Mouse (Mus musculus): Measurements from ENCODE around the gene Gm11213.

Gm11213 gene

DNA sequence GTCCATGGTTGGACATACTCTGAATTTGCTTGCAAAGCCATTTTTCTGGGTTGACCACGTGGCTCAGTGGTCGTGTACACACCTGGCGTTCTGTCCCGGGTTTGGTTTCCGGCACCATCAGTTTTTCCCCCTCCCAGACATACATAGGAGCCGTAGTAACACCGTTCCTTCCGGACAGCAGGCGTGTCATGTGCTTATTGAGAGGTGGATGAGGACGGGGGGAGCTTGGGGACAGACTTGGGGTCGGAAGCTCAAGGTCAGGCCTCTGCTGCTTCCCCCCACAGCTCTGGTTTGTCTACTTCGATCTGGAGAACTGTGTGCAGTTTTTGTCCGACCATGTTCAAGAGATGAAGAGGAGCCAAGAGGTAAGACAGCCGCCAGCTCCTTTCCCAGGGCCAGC, 25.4 kb downstream of the Gm11213 start:
- no peak for DNase-seq

DNA sequence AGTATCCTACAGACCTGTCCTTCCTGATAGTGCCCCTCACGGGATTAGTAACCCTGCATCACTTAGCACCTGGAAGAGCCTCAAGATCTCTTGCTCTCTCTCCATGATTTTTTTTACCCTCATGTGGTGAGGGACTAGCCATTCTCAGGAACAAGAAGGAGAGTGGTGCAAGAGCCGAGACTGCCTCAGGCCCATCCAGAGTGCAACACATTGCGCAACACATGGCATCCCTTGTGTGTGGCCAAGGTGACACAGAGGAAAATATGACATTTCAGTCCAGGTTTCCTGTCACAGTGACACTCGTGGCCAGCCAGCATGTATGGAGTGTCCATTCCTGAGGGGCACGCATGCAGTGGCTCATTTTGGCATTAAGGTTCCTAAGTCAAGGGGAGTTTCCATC, 32.4 kb downstream of the Gm11213 start:
- no peak for DNase-seq

DNA sequence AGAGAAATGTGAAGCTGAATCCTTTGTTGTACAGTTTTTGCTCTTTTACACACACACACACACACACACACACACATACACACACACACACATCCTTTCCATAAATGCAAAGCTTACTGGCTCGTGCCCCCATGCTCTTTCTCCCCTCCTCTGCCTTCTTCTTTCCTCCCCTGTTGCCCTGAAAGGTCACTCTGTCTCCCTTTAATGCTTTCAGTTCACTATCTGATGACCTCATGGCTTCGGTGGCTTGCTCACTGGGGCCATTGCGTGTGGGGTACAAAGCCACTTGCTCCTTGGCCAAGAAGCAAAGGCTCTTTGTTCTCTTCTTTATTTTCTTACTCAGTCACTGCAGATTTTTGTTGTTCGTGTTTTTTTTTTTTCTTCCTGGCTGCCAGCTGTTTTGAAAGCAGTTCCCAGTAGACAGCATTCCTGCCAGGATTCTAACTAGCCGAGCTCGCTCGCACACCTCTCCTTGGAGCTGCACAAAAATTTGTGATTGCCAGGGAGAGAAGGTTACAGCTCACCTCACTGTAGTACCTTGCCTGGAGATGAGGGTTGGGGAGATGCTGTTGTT, 34.8 kb downstream of the Gm11213 start:
- no peak for DNase-seq

DNA sequence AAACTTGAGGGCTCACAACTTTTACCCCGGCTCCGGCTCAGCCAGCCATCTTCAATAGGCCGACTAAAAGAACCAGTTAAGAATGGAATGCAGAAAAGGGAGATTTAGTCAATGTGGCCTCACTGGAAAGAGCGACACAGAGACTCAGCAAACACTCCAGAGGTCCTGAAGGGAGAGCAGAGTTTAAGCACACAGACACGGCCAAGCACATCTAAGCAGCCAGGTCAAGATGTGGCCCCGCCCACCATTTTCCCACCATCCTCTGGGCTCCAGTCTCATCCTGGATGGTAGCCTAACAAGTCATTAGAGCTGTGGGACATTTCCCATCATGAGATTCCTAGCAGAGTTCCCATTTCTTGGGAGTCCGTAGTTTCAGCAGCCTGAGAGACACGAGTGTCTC, 35.7 kb downstream of the Gm11213 start:
- no peak for DNase-seq

DNA sequence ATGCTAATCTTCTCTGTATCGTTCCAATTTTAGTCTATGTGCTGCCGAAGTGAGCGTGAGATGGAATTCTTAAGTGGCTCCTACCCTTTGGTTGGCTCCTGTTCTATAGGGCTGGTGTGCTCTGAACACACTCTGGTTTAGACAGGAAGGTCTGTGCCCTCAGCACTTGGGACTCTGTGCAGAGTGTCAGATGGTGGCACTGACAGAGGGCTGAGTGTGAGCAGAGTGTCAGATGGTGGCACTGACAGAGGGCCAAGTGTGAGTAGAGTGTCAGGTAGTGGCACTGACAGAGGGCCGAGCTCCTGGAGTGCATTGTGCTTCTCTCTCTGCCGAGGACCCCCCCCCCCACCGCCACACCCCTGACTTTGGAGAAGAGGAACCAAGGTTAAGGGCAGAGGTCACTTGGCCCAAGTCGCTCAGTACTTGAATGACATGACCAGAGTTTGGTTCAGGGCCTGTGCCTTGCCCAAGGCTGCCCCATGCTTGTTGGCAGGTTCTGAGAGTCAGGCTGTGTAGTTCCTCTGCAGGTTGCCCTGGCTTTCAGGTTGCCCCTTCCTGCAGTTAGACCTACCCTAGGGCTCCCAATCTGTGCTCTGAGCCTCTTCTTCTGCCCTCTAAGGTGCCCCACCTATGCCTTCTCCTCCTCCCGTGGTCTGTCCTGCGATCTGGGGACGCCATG, 37.2 kb downstream of the Gm11213 start:
- DNase-seq: no peak

DNA sequence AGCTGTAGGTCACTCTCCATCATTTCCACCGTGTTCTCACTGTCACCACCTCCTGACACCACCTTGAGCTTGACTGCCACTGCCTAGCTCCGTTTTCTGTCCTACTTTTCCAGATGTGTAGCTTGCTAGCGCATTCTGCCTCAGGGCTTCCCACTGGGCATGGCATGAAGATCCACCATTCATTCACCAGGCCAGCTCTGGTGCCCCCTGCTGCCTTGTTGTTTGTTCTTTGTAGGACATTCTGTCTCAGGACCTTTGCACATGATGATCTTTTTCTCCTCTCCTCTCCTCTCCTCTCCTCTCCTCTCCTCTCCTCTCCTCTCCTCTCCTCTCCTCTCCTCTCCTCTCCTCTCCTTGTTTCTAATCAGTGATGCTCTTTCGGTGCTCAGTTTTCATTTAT, 42.3 kb downstream of the Gm11213 start:
- DNase-seq: no peak

GRCm38 (mm10) chr4:63561861-63562675, 43.0 kb downstream of the Gm11213 start:
- peak; percentile 47 to 75 for DNase-seq

GRCm38 (mm10) chr4:63560079-63560478, 45.0 kb downstream of the Gm11213 start:
- DNase-seq: no peak

- DNase-seq: no peak
Measured at GRCm38 (mm10) chr4:63559127-63559697, 45.8 kb downstream of the Gm11213 start.

DNA sequence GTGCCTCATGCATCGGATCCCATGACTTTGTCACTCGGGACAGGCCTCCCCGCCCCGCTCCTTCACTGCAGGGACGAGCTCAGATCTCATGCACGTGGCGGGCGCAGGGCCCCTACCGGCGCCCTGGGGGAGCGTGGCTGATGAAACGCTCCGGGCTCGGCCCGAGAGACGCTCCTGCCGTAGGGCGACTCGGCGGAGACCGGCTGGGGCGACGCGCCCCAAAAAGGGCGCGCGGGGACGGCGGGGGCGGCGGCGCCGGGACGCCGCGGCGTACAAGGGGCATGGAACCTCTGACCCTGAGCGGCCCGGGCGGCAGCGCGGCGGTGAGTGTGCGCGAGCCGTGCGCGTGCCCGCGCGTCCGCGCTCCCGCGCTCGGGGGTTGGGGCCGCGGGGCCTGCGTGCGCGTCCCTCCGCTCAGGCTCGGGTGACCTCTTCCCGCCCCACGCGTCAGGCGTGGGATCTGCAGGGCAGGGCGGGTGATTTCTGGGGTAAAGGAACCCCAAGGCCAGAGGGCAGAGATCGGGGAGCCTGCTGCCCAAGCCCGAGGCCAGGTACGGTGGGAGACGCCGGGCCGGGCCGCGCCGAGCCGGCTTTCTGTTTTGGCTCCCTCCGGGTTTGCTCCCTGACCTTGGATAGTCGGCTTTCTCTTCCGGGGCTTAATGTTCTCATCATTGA, 46.5 kb downstream of the Gm11213 start, which contains the start of gene Tmem268:
Gene Tmem268 (plus strand): TSS at position 375 of the 675 bp plus-strand sequence.
- DNase-seq: peak; percentile 65 to 87

DNA sequence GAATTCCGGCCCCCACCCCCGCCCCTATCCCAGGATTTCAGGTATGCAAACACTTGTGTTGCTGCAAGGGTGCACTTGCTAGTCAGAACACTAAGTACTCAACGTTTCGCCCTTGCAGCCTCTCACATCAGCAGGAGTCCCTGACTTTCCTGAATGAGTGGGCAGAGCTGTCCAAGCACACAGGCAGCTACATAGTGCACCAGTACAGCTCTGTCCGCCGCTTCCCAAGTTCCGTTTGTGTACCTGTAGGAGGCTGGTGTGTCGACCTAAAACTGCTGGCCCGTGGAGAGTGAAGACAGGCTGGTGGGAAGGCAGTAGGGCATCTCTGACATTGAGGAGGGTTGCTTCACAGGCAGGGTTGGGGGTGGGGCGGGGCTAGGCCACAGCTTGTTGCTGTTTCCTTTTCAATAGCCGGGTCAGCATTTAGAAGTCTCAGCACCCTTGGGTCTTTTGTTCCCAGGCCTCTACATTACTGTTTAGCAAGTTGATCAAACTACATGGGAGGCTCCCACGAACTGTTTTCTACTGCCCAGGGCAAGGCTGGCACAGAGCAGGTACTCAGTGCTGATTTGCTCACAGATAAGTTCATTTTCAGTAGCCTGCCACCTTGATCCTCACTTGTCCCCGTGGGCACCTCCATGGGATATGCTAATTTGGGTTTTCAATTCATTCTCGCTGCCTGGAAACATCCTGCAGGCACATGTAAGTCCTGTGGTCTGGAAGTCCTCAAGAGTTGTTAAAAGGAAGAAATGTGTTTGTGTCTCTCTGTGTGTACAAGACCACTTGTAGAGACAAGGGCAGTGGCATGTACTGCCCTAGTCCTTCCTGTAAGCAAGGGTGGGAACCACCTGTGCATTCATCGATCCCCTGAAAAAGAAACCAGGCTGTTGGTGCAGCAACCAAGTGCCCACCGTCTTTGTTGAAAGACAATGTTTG, 47.7 kb downstream of the Gm11213 start:
- peak; percentile 50 to 62 for DNase-seq

DNA sequence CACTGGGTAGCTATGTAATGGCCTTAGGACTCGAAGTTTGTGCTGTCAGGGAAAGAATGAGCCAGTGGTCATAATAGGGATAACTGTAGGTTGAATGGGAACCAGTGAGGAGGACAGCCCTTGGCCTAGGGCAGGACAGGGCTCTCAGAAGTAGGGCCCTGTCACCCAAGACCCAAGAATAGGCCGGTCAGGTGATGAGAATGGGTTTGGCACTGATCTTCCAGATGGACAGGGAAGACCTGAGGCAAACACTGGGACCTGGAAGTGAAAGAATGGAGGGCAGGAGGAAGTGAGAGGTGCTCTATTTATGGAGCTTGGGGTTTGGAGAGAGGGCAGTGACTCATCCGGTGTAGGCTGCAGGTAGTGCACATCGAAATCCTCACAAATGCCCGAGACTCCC, 48.4 kb downstream of the Gm11213 start:
- no peak for DNase-seq

DNA sequence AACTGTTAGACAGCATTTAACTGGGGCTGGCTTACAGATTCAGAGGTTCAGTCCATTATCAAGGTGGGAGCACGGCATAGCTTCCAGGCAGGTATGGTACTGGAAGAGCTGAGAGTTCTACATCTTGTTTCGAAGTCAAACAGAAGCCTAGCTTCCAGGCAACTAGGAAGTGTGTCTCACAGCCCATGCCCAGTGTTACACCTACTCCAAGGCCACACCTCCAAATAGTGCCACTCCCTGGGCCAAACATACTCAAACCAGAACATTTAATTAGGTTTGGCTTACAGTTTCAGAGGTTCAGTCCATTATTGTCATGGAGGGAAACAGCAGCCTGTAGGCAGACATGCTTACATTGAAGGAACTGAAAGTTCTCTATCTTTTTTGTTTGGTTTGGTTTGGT, 50.0 kb downstream of the Gm11213 start:
- no peak for DNase-seq

- no peak for DNase-seq
Measured at GRCm38 (mm10) chr4:63554616-63555015, 50.4 kb downstream of the Gm11213 start.

DNA sequence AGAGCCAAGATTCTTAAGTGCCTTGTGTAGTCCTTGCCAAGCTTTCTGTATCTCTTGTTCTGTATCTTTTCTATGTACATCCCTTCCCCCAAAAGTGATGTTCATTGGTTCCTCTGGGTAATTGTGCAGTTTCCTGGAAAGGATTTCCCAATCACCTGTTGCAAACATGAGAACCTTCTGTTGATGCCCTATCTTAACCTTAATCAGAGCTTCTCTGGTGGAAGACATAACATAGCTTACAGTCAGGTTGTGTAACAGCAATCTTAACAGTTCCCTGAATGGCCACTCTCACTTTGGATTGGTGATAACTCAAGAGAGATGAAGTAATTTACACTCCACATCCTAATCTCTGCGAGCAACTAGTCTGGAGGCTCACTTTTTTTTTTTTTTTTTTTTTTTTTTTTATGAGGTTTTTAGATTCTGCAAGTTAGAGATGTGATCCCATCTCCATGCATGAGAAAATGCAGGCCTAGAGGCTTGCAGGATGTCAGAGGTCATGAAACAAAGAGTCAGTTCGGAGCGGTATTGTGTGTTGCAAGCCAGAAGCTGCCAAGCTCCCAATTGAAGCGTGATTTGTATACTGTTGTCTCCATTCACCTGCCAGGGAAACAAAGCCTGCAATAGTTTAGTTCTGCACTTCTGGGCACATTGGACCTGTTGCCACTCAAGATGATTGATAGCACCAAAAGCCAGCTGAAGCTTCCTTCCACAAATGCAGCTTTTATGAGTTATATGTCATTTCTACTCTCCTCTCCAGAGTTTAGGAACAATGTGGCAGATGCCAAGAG, 51.1 kb downstream of the Gm11213 start:
- DNase-seq: no peak

DNA sequence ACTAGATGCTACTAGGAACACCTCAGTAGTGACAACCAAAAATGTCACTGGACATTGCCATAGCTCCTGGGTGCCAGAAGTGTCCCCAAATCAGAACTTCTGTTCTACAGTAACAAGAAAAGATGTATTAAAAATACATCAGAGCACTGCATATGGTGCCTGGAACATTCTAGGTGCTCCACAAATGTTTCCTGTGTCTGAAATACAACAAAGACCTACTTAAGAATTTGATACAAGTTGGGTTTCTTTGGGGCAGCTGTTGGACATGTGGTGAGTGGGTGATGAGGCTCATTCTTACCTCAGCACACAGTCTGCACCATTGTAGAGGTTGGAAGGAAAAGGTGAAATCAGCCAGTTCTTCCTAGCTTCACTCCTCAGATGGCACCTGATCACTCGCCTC, 52.2 kb downstream of the Gm11213 start:
- no peak for DNase-seq

DNA sequence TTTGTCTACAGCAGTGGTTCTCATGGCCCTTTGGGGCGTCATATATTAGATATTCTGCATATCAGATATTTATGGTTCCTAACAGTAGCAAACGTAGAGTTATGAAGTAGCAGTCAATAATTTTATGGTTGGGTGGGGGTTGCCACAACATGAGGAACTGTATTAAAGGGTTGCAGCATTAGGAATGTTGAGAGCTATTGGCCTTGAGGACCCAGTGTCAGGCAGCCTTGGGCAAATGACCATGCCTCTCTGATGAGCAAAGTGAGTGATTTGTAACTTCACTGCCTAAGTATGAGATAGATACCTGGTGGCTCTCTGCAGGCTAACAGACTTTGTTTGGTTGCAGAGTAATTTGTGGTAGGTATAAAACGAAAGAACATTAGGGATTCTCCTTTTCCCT, 54.2 kb downstream of the Gm11213 start:
- no peak for DNase-seq

GRCm38 (mm10) chr4:63548491-63548890, 56.6 kb downstream of the Gm11213 start:
- DNase-seq: no peak

GRCm38 (mm10) chr4:63547799-63548198, 57.3 kb downstream of the Gm11213 start:
- DNase-seq: peak in 1 of 2 experiments; percentile 51

Data from kidney, postnatal 36 days (tissue).